Mouse (Mus musculus) intestine, embryonic 15.5 days (tissue): ENCODE data around the gene 1700067K01Rik. TPM values are rescaled to one million over a fixed set of nuclear protein-coding genes. Genes with fewer than 3 reads are reported as not detected.
A peak's percentile ranks its signal among the peaks of the same experiment; 100 is the strongest.

Source experiments
- ATAC-seq: fragments of 200-750 bp; cut with Nextera tagmentation; 2 replicates; pipeline ENCODE4 v1.8.0; 2017; ENCODE audit warnings: moderate TSS enrichment, moderate library complexity
- H3K27ac ChIP-seq: fragments of 300-500 bp; sonication (generic); 2 replicates; pipeline ENCODE4 v1.5.1; 2015; ENCODE audit warnings: mild to moderate bottlenecking, inconsistent platforms
- H3K27me3 ChIP-seq: fragments of 300-500 bp; sonication (generic); replicated peaks from 2 replicates; pipeline ENCODE4 v1.6.1; 2015; ENCODE audit warnings: inconsistent platforms
- H3K36me3 ChIP-seq: fragments of 300-500 bp; sonication (generic); 2 replicates; pipeline ENCODE4 v1.6.1; 2015; ENCODE audit warnings: inconsistent platforms
- H3K4me1 ChIP-seq: fragments of 300-500 bp; sonication (generic); replicated peaks from 2 replicates; pipeline ENCODE4 v1.6.1; 2015; ENCODE audit warnings: inconsistent platforms
- H3K4me2 ChIP-seq: fragments of 300-500 bp; sonication (generic); replicated peaks from 2 replicates; pipeline ENCODE4 v1.6.1; 2015; ENCODE audit warnings: mild to moderate bottlenecking, inconsistent platforms
- H3K4me3 ChIP-seq: fragments of 300-500 bp; sonication (generic); replicated peaks from 2 replicates; pipeline ENCODE4 v1.5.1; 2015; ENCODE audit warnings: inconsistent platforms
- H3K9ac ChIP-seq: fragments of 300-500 bp; sonication (generic); 2 replicates; pipeline ENCODE4 v1.6.1; 2015; ENCODE audit warnings: inconsistent platforms
- H3K9me3 ChIP-seq: fragments of 300-500 bp; sonication (generic); 2 replicates; pipeline ENCODE4 v1.6.1; 2016; ENCODE audit warnings: inconsistent platforms
- WGBS: fragments of 180-500 bp; shearing (Covaris S2); methylation state at CpG from one replicate; pipeline ENCODE4 v1.1.7; 2015; 5-methylcytosine and 5-hydroxymethylcytosine counted together
- microRNA counts: library from miRNA; unstranded; fragments of <30 nt; microRNA quantifications from one replicate; lab custom pipeline; 2016
- polyA plus RNA-seq: library from polyadenylated mRNA; unstranded; fragments of >200 nt; fragmentation: Nextera tagmentation; extraction: Ambion mirVana; gene quantifications from 2 replicates; pipeline ENCODE4 v1.2.1, GENCODE M21; 2015

1700067K01Rik gene
- polyA plus RNA-seq, 1 experiment from 2014 or later, result 0.87 TPM

- H3K4me3 ChIP-seq, result no peak overlapping the region
- no peak for ATAC-seq
- no peaks in the 10 kb centered on the region for H3K9me3 ChIP-seq
- no peaks in the 10 kb centered on the region for H3K36me3 ChIP-seq
- H3K4me1 ChIP-seq, result peaks cover 9% of the 10 kb centered on the region; the same call in 1 of the 2 replicates
- peaks cover 38% of the 10 kb centered on the region for H3K27me3 ChIP-seq
- H3K4me2 ChIP-seq, result no peak overlapping the region
- 15% methylated on average over 7 of the region's 7 CpGs for WGBS
- no peak overlapping the region for H3K27ac ChIP-seq
- no peak overlapping the region for H3K9ac ChIP-seq
These were observed 42.8 kb downstream of the 1700067K01Rik start for GRCm38 (mm10) chr8:84044103-84044502.

GRCm38 (mm10) chr8:84044900-84045299 lies 43.6 kb downstream of the 1700067K01Rik start, which contains the start of gene Rln3:
Gene Rln3, minus strand, starts transcription at chr8:84045000.
- peak within 1 kb of the TSS; percentile 44 for H3K4me2 ChIP-seq
- peaks cover 38% of the 10 kb centered on the region for H3K27me3 ChIP-seq
- H3K9me3 ChIP-seq, result no peaks in the 10 kb centered on the region
- H3K9ac ChIP-seq, result no peak within 1 kb of the TSS
- no peaks in the 10 kb centered on the region for H3K36me3 ChIP-seq
- no peak within 1 kb of the TSS; the same call in 1 of the 2 replicates for H3K4me3 ChIP-seq
- H3K4me1 ChIP-seq, result peaks cover 9% of the 10 kb centered on the region; the same call in 1 of the 2 replicates
- ATAC-seq, result no peak
- WGBS, result 8% methylated on average over 9 of the region's 9 CpGs
- H3K27ac ChIP-seq, result no peak within 1 kb of the TSS

- no peak overlapping the region for H3K27ac ChIP-seq
- 85% methylated on average over 3 of the region's 3 CpGs for WGBS
- H3K36me3 ChIP-seq, result no peaks in the 10 kb centered on the region
- ATAC-seq, result no peak
- H3K9ac ChIP-seq, result no peak overlapping the region
- H3K4me2 ChIP-seq, result no peak overlapping the region
- no peak overlapping the region for H3K4me3 ChIP-seq
- peaks cover 38% of the 10 kb centered on the region for H3K27me3 ChIP-seq
- H3K9me3 ChIP-seq, result no peaks in the 10 kb centered on the region
- H3K4me1 ChIP-seq, result peaks cover 9% of the 10 kb centered on the region; the same call in 1 of the 2 replicates
These were observed 45.2 kb downstream of the 1700067K01Rik start for GRCm38 (mm10) chr8:84046505-84046904.

- no peak overlapping the region for H3K27ac ChIP-seq
- no peak overlapping the region for H3K4me2 ChIP-seq
- peaks cover 23% of the 10 kb centered on the region for H3K27me3 ChIP-seq
- H3K36me3 ChIP-seq, result no peaks in the 10 kb centered on the region
- no peak overlapping the region for H3K4me3 ChIP-seq
- 68% methylated on average over 5 of the region's 5 CpGs for WGBS
- H3K4me1 ChIP-seq, result 0 out of 2 replicates have a peak, but pooled peaks cover 4% of the 10 kb centered on the region
- no peak overlapping the region for H3K9ac ChIP-seq
- no peaks in the 10 kb centered on the region for H3K9me3 ChIP-seq
- no peak for ATAC-seq
These were observed 46.9 kb downstream of the 1700067K01Rik start for GRCm38 (mm10) chr8:84048171-84048570.

GRCm38 (mm10) chr8:84052746-84053145 lies 51.4 kb downstream of the 1700067K01Rik start:
- ATAC-seq, result 0 out of 2 replicates have a peak, but pooled peaks have one; percentile 70
- no peaks in the 10 kb centered on the region for H3K4me1 ChIP-seq
- no peaks in the 10 kb centered on the region for H3K9me3 ChIP-seq
- no peak overlapping the region for H3K9ac ChIP-seq
- no peaks in the 10 kb centered on the region for H3K36me3 ChIP-seq
- H3K27ac ChIP-seq, result no peak overlapping the region
- H3K4me2 ChIP-seq, result no peak overlapping the region
- 58% methylated on average over 3 of the region's 3 CpGs for WGBS
- H3K27me3 ChIP-seq, result no peaks in the 10 kb centered on the region
- no peak overlapping the region for H3K4me3 ChIP-seq

GRCm38 (mm10) chr8:84053229-84053628 lies 51.9 kb downstream of the 1700067K01Rik start:
- no peaks in the 10 kb centered on the region for H3K36me3 ChIP-seq
- no peak overlapping the region for H3K9ac ChIP-seq
- H3K4me2 ChIP-seq, result no peak overlapping the region
- H3K27ac ChIP-seq, result no peak overlapping the region
- no peaks in the 10 kb centered on the region for H3K9me3 ChIP-seq
- WGBS, result 96% methylated on average over 5 of the region's 5 CpGs
- H3K4me1 ChIP-seq, result no peaks in the 10 kb centered on the region
- no peak for ATAC-seq
- no peak overlapping the region for H3K4me3 ChIP-seq
- H3K27me3 ChIP-seq, result no peaks in the 10 kb centered on the region

MicroRNA genes within 50 kb of the gene (microRNA counts, 519-probe panel; counts per million panel counts)
- 97.1 counts per million, percentile 29 among the panel's probes with 10 or more counts for microRNA mmu-miR-1199 (lab: Ali Mortazavi, UCI)

Other genes with a start within 250 kb of the 1700067K01Rik start
- gene Adgrl1, start 101.4 kb upstream of the 1700067K01Rik start, polyA plus RNA-seq, result 11.0 and 13.4 TPM in 2 replicates
- gene Gm10644, start 46.3 kb upstream of the 1700067K01Rik start, polyA plus RNA-seq, result 0.44 and 0.47 TPM in 2 replicates
- 57.8 and 60.9 TPM in 2 replicates for gene Asf1b, start 46.0 kb upstream of the 1700067K01Rik start, polyA plus RNA-seq
- gene Prkaca, start 28.5 kb upstream of the 1700067K01Rik start, polyA plus RNA-seq, result 115 and 121 TPM in 2 replicates
- 8.4 and 8.7 TPM in 2 replicates for gene Samd1, start 3.8 kb upstream of the 1700067K01Rik start, polyA plus RNA-seq
- gene 2210011C24Rik, start 10.7 kb downstream of the 1700067K01Rik start, polyA plus RNA-seq, result 1.5 and 1.6 TPM in 2 replicates
- gene Palm3, start 20.0 kb downstream of the 1700067K01Rik start, polyA plus RNA-seq, result 8.9 and 9.4 TPM in 2 replicates
- gene Il27ra, start 41.1 kb downstream of the 1700067K01Rik start, polyA plus RNA-seq, result 1.3 and 1.5 TPM in 2 replicates
- gene Rln3, start 43.5 kb downstream of the 1700067K01Rik start, polyA plus RNA-seq, result 0.28 and 0.31 TPM in 2 replicates
- gene Gm10643, start 63.6 kb downstream of the 1700067K01Rik start, polyA plus RNA-seq, result 0.92 and 1.3 TPM in 2 replicates
- 7.3 and 7.9 TPM in 2 replicates for gene Rfx1, start 65.3 kb downstream of the 1700067K01Rik start, polyA plus RNA-seq
- gene Dcaf15, start 103.3 kb downstream of the 1700067K01Rik start, polyA plus RNA-seq, result 8.4 and 9.9 TPM in 2 replicates
- gene Podnl1, start 124.5 kb downstream of the 1700067K01Rik start, polyA plus RNA-seq, result 0.33 and 0.62 TPM in 2 replicates
- 20.7 and 21.7 TPM in 2 replicates for gene Cc2d1a, start 146.4 kb downstream of the 1700067K01Rik start, polyA plus RNA-seq
- gene 4930432K21Rik, start 146.5 kb downstream of the 1700067K01Rik start, polyA plus RNA-seq, result 0.65 and 0.93 TPM in 2 replicates
- gene Nanos3, start 183.7 kb downstream of the 1700067K01Rik start, polyA plus RNA-seq, result 2.5 and 2.9 TPM in 2 replicates
- gene Zswim4, start 235.6 kb downstream of the 1700067K01Rik start, polyA plus RNA-seq, result 9.0 TPM in 2 replicates
- gene D8Ertd738e, start 248.2 kb downstream of the 1700067K01Rik start, polyA plus RNA-seq, result 292 and 312 TPM in 2 replicates